10 mouse cellular contexts compared by ENCODE assay signal in genomic region chr17:57099629-57100325, GRCm38 (mm10). TPM values are rescaled to one million over a fixed set of nuclear protein-coding genes. Genes with fewer than 3 reads are reported as not detected.
A peak's percentile ranks its signal among the peaks of the same experiment; 100 is the strongest.
DNase-seq lines count a peak whose midpoint lies in the region; ATAC-seq lines count a peak whose summit lies in the region.
"Had no signal": no experiment of that assay in that cellular context is flagged by ENCODE, and none has a peak within 500 bp of the region (broad histone marks: within the 10 kb centered on the region; RNA-seq: fewer than 3 reads in every experiment).

No protein-coding gene starts in this region.

- no peak overlapping the region for H3K27ac ChIP-seq in forebrain, embryonic 14.5 days (ENCODE audit: low read depth, low read length)
- H3K27ac ChIP-seq in forebrain, embryonic 10.5 days, result no peak overlapping the region
- H3K27ac ChIP-seq in midbrain, embryonic 11.5 days (ENCODE audit: low read depth, low read length), result no peak overlapping the region
- H3K27ac ChIP-seq in midbrain, embryonic 16.5 days (ENCODE audit: low read length), result no peak overlapping the region

- peaks cover 3% of the 10 kb centered on the region for H3K4me1 ChIP-seq in forebrain, embryonic 14.5 days (ENCODE audit: control insufficient read depth, insufficient read depth, low read length)
- H3K4me1 ChIP-seq in forebrain, embryonic 10.5 days, result peaks cover 26% of the 10 kb centered on the region
- peaks cover 4% of the 10 kb centered on the region; the same call in 1 of the 2 replicates for H3K4me1 ChIP-seq in midbrain, embryonic 11.5 days (ENCODE audit: control insufficient read depth, insufficient read depth, low read length)
- peaks cover 9% of the 10 kb centered on the region for H3K4me1 ChIP-seq in midbrain, embryonic 16.5 days (ENCODE audit: control insufficient read depth, insufficient read depth, low read length)

- no peak overlapping the region for H3K4me3 ChIP-seq in forebrain, embryonic 14.5 days (ENCODE audit: low read depth, low read length)
- no peak overlapping the region for H3K4me3 ChIP-seq in forebrain, embryonic 10.5 days
- no peak overlapping the region for H3K4me3 ChIP-seq in midbrain, embryonic 11.5 days (ENCODE audit: low read depth, low read length)
- H3K4me3 ChIP-seq in midbrain, embryonic 16.5 days (ENCODE audit: low read depth, low read length), result no peak overlapping the region

- H3K9ac ChIP-seq in forebrain, embryonic 14.5 days (ENCODE audit: low read length), result no peak overlapping the region
- H3K9ac ChIP-seq in midbrain, embryonic 11.5 days (ENCODE audit: low read length), result no peak overlapping the region
- H3K9ac ChIP-seq in midbrain, embryonic 16.5 days (ENCODE audit: low read depth, low read length), result no peak overlapping the region

- ATAC-seq in forebrain, embryonic 14.5 days, result no peak
- no peak for ATAC-seq in midbrain, embryonic 11.5 days (ENCODE audit: low FRiP score)
- ATAC-seq in midbrain, embryonic 16.5 days, result no peak

- H3K36me3 ChIP-seq in forebrain, embryonic 14.5 days (ENCODE audit: control insufficient read depth, insufficient read depth, low read length), result 0 out of 2 replicates have a peak, but pooled peaks cover 4% of the 10 kb centered on the region
- peaks cover 7% of the 10 kb centered on the region; the same call in 1 of the 2 replicates for H3K36me3 ChIP-seq in forebrain, embryonic 10.5 days (replicated peaks)
- no peaks in the 10 kb centered on the region for H3K36me3 ChIP-seq in midbrain, embryonic 11.5 days (ENCODE audit: control insufficient read depth, insufficient read depth, low read length)
- no peaks in the 10 kb centered on the region for H3K36me3 ChIP-seq in midbrain, embryonic 16.5 days (ENCODE audit: control insufficient read depth, insufficient read depth, low read length)

- H3K27me3 ChIP-seq in forebrain, embryonic 14.5 days (replicated peaks; ENCODE audit: control insufficient read depth, insufficient read depth, low read length), result peaks cover 4% of the 10 kb centered on the region; the same call in 1 of the 2 replicates
- H3K27me3 ChIP-seq in forebrain, embryonic 10.5 days (ENCODE audit: poor library complexity, severe bottlenecking), result peaks cover 14% of the 10 kb centered on the region
- H3K27me3 ChIP-seq in midbrain, embryonic 11.5 days (ENCODE audit: control insufficient read depth, insufficient read depth, low read length), result no peaks in the 10 kb centered on the region
- H3K27me3 ChIP-seq in midbrain, embryonic 16.5 days (ENCODE audit: control insufficient read depth, insufficient read depth, low read depth, low read length), result no peaks in the 10 kb centered on the region

- 7% methylated on average over 10 of the region's 10 CpGs for WGBS in forebrain, embryonic 14.5 days
- 5% methylated on average over 10 of the region's 10 CpGs for WGBS in forebrain, embryonic 10.5 days
- WGBS in midbrain, embryonic 11.5 days, result 9% methylated on average over 10 of the region's 10 CpGs
- WGBS in midbrain, embryonic 16.5 days, result 7% methylated on average over 10 of the region's 10 CpGs

- H3K4me2 ChIP-seq in forebrain, embryonic 14.5 days (ENCODE audit: low read length), result no peak overlapping the region
- no peak overlapping the region for H3K4me2 ChIP-seq in midbrain, embryonic 11.5 days
- no peak overlapping the region for H3K4me2 ChIP-seq in midbrain, embryonic 16.5 days (ENCODE audit: low read length)

- H3K9me3 ChIP-seq in forebrain, embryonic 14.5 days (replicated peaks; ENCODE audit: control insufficient read depth, low read length), result no peaks in the 10 kb centered on the region
- H3K9me3 ChIP-seq in forebrain, embryonic 10.5 days, result no peaks in the 10 kb centered on the region
- no peaks in the 10 kb centered on the region for H3K9me3 ChIP-seq in midbrain, embryonic 11.5 days (ENCODE audit: control insufficient read depth, low read length)
- H3K9me3 ChIP-seq in midbrain, embryonic 16.5 days (replicated peaks; ENCODE audit: control insufficient read depth, low read length, poor library complexity, severe bottlenecking), result no peaks in the 10 kb centered on the region

- DNase-seq in forebrain, embryonic 14.5 days (ENCODE audit: low spot score), result peak; percentile 17
- no peak for DNase-seq in forebrain, embryonic 10.5 days (ENCODE audit: extremely low spot score, low spot score)
- peak; percentile 84 for DNase-seq in midbrain, embryonic 11.5 days (ENCODE audit: low spot score, missing footprints)
- peak; percentile 67 for DNase-seq in embryo, embryonic 10.5 days (ENCODE audit: low spot score)
- peak; percentile 47 for DNase-seq in retina, embryonic 14.5 days (ENCODE audit: low spot score)
- DNase-seq in cerebellum, adult 11-12 months, result no peak
- DNase-seq in layer of hippocampus, adult 9-10 months (ENCODE audit: low spot score), result no peak
- DNase-seq: kidney, adult 18-20 months had no signal

RNA-seq across cellular contexts. Expression of gene Tnfsf9, which starts 5.3 kb away (rescaled TPM):
- polyA plus RNA-seq in forebrain, embryonic 14.5 days (2014; fragmentation: Nextera tagmentation; extraction: Ambion mirVana), result 6.7 and 7.7 TPM in 2 replicates
- polyA plus RNA-seq in forebrain, embryonic 10.5 days (2016; fragmentation: Nextera tagmentation; extraction: Ambion mirVana), result 10.6 and 11.3 TPM in 2 replicates
- polyA plus RNA-seq in midbrain, embryonic 11.5 days (2014; fragmentation: Nextera tagmentation; extraction: Ambion mirVana), result 8.1 and 9.0 TPM in 2 replicates
- 8.8 and 9.7 TPM in 2 replicates for polyA plus RNA-seq in midbrain, embryonic 16.5 days (2015; fragmentation: Nextera tagmentation; extraction: Ambion mirVana)

RNA-seq across cellular contexts. Expression of gene Tubb4a, which starts 12.2 kb away (rescaled TPM):
- 229 and 249 TPM in 2 replicates for polyA plus RNA-seq in forebrain, embryonic 14.5 days (2014; fragmentation: Nextera tagmentation; extraction: Ambion mirVana)
- polyA plus RNA-seq in forebrain, embryonic 10.5 days (2016; fragmentation: Nextera tagmentation; extraction: Ambion mirVana), result 36.2 and 40.1 TPM in 2 replicates
- 167 and 171 TPM in 2 replicates for polyA plus RNA-seq in midbrain, embryonic 11.5 days (2014; fragmentation: Nextera tagmentation; extraction: Ambion mirVana)
- polyA plus RNA-seq in midbrain, embryonic 16.5 days (2015; fragmentation: Nextera tagmentation; extraction: Ambion mirVana), result 383 and 394 TPM in 2 replicates

RNA-seq across cellular contexts. Expression of gene Dennd1c, which starts 21.5 kb away (rescaled TPM):
- 3.6 and 4.1 TPM in 2 replicates for polyA plus RNA-seq in forebrain, embryonic 14.5 days (2014; fragmentation: Nextera tagmentation; extraction: Ambion mirVana)
- polyA plus RNA-seq in forebrain, embryonic 10.5 days (2016; fragmentation: Nextera tagmentation; extraction: Ambion mirVana), result 2.7 and 4.1 TPM in 2 replicates
- polyA plus RNA-seq in midbrain, embryonic 11.5 days (2014; fragmentation: Nextera tagmentation; extraction: Ambion mirVana), result 2.2 and 2.7 TPM in 2 replicates
- polyA plus RNA-seq in midbrain, embryonic 16.5 days (2015; fragmentation: Nextera tagmentation; extraction: Ambion mirVana), result 4.2 and 5.0 TPM in 2 replicates
- polyA plus RNA-seq: C2C12 had no signal

RNA-seq across cellular contexts. Expression of gene Slc25a23, which starts 40.1 kb away (rescaled TPM):
- 25.7 and 27.2 TPM in 2 replicates for polyA plus RNA-seq in forebrain, embryonic 14.5 days (2014; fragmentation: Nextera tagmentation; extraction: Ambion mirVana)
- 10.0 and 10.6 TPM in 2 replicates for polyA plus RNA-seq in forebrain, embryonic 10.5 days (2016; fragmentation: Nextera tagmentation; extraction: Ambion mirVana)
- 14.2 and 16.5 TPM in 2 replicates for polyA plus RNA-seq in midbrain, embryonic 11.5 days (2014; fragmentation: Nextera tagmentation; extraction: Ambion mirVana)
- 36.0 and 42.8 TPM in 2 replicates for polyA plus RNA-seq in midbrain, embryonic 16.5 days (2015; fragmentation: Nextera tagmentation; extraction: Ambion mirVana)

RNA-seq across cellular contexts. Expression of gene Crb3, which starts 40.9 kb away (rescaled TPM):
- polyA plus RNA-seq in forebrain, embryonic 14.5 days (2014; fragmentation: Nextera tagmentation; extraction: Ambion mirVana), result 1.9 and 2.0 TPM in 2 replicates
- 3.6 and 4.0 TPM in 2 replicates for polyA plus RNA-seq in forebrain, embryonic 10.5 days (2016; fragmentation: Nextera tagmentation; extraction: Ambion mirVana)
- polyA plus RNA-seq in midbrain, embryonic 11.5 days (2014; fragmentation: Nextera tagmentation; extraction: Ambion mirVana), result 0.80 and 1.2 TPM in 2 replicates
- polyA plus RNA-seq in midbrain, embryonic 16.5 days (2015; fragmentation: Nextera tagmentation; extraction: Ambion mirVana), result 2.1 and 3.3 TPM in 2 replicates
- polyA plus RNA-seq: C2C12 had no signal

Comparison
In these comparisons a context has a peak if more than half of its experiments do, and no peak if none do; other contexts are left out.
1. DNase-seq: peak in forebrain, embryonic 14.5 days (single experiment), midbrain, embryonic 11.5 days (single experiment), embryo, embryonic 10.5 days (single experiment) and retina, embryonic 14.5 days (single experiment); none in forebrain, embryonic 10.5 days (single experiment), cerebellum, adult 11-12 months (single experiment) and layer of hippocampus, adult 9-10 months (single experiment).